ENCODE assay signal across 31 mouse cellular contexts in the genomic region with DNA sequence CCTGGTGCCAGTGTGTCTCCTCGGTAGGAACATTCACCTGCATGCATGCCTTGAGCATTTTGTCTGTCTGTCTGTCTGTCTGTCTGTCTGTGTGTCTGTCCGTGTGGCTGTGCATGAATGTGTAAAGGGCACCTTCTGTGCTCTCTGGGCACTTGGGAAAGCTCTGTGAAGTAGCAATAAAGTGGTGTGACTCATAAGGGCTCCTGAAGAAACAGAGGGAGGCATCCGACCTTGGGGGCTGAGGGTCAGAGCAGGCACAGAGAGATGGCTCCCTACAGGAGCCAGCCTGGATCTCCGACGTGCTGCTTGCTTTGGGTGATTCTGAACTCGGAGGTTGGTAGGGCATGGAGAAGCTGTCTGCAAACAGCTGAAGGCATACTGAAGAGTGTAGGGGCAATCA. TPM values are rescaled to one million over a fixed set of nuclear protein-coding genes. Genes with fewer than 3 reads are reported as not detected.
DNase-seq lines count a peak whose midpoint lies in the region; ATAC-seq and TF ChIP-seq lines count a peak whose summit lies in the region.
"Had no signal": no experiment of that assay in that cellular context is flagged by ENCODE, and none has a peak within 500 bp of the region (broad histone marks: within the 10 kb centered on the region; RNA-seq: fewer than 3 reads in every experiment).

No protein-coding gene starts in this region.

- peak; percentile 40 to 60 for DNase-seq in adrenal gland, adult (ENCODE audit: inconsistent age in 2 of 2, low spot score in 1 of 2)
- no peak for DNase-seq in adrenal gland, postnatal 10 days
- DNase-seq in gastrocnemius, adult 2 months = no peak
- DNase-seq in gastrocnemius, postnatal 25 days = no peak
- no peak for DNase-seq in left cerebral cortex, adult 2 months (ENCODE audit: extremely low spot score in 1 of 2, low spot score in 2 of 2)
- DNase-seq in kidney, adult 8-10 months = no peak
- DNase-seq: cerebellum, adult 11-12 months; cerebellum, adult 9-11 months; embryo, embryonic 11 days; gastrocnemius, postnatal 36 days; heart, adult 2 months; heart, postnatal 10 days; kidney, postnatal 4 days; liver, embryonic 13.5 days; lung, adult 2 months; right cerebral cortex, postnatal 14 days; thymus, adult 18-20 months; thymus, postnatal 25 days had no signal

- no peaks in the 10 kb centered on the region for H3K9me3 ChIP-seq in intestine, postnatal 0 days (ENCODE audit: control insufficient read depth)
- H3K9me3 ChIP-seq: embryonic facial prominence, embryonic 13.5 days; heart, embryonic 13.5 days; limb, embryonic 10.5 days; limb, embryonic 15.5 days; liver, embryonic 13.5 days; megakaryocyte, embryonic 14.5 days; midbrain, embryonic 12.5 days; neural tube, embryonic 13.5 days had no signal

- no peak overlapping the region for H3K9ac ChIP-seq in intestine, postnatal 0 days (ENCODE audit: low read depth, low read length)
- H3K9ac ChIP-seq: embryonic facial prominence, embryonic 13.5 days; heart, embryonic 13.5 days; limb, embryonic 15.5 days; liver, embryonic 13.5 days; midbrain, embryonic 12.5 days; neural tube, embryonic 13.5 days had no signal

- TF ChIP-seq CTCF in gastrocnemius, adult 2 months (IDR thresholded peaks at IDR 0.05) = no peak
- TF ChIP-seq CTCF in bone marrow macrophage, adult 2 months (IDR thresholded peaks at IDR 0.05; ENCODE audit: low read depth, low read length) = no peak
- TF ChIP-seq CTCF in intestine, postnatal 0 days (IDR thresholded peaks at IDR 0.05; ENCODE audit: low read depth) = no peak
- TF ChIP-seq CTCF in left cerebral cortex, adult 2 months (IDR thresholded peaks at IDR 0.05) = no peak

- WGBS in intestine, postnatal 0 days = 48% methylated on average over 6 of the region's 6 CpGs

- no peak overlapping the region for H3K4me2 ChIP-seq in intestine, postnatal 0 days (replicated peaks; ENCODE audit: low read depth)
- H3K4me2 ChIP-seq: embryonic facial prominence, embryonic 13.5 days; heart, embryonic 13.5 days; limb, embryonic 15.5 days; liver, embryonic 13.5 days; midbrain, embryonic 12.5 days; neural tube, embryonic 13.5 days had no signal

- peak overlapping the region; percentile 55 for H3K27ac ChIP-seq in gastrocnemius, adult 2 months
- H3K27ac ChIP-seq in bone marrow macrophage, adult 2 months (ENCODE audit: insufficient read depth, low read depth, low read length) = 0 out of 2 replicates have a peak overlapping the region, but pooled peaks have one; percentile 38
- peak overlapping the region; percentile 28 for H3K27ac ChIP-seq in intestine, postnatal 0 days (ENCODE audit: low read depth, low read length)
- no peak overlapping the region for H3K27ac ChIP-seq in left cerebral cortex, adult 2 months
- H3K27ac ChIP-seq: embryonic facial prominence, embryonic 13.5 days; heart, adult 2 months; heart, embryonic 13.5 days; limb, embryonic 15.5 days; liver, embryonic 13.5 days; midbrain, embryonic 12.5 days; neural tube, embryonic 13.5 days had no signal

- intact Hi-C loops in gastrocnemius, adult 2 months (cut with DNase I) = no loop called here
- intact Hi-C loops in left cerebral cortex, adult 2 months (cut with DNase I) = no loop called here

- no peak overlapping the region for H3K4me3 ChIP-seq in gastrocnemius, adult 2 months
- H3K4me3 ChIP-seq in bone marrow macrophage, adult 2 months (ENCODE audit: insufficient read depth, low read length) = no peak overlapping the region
- H3K4me3 ChIP-seq in intestine, postnatal 0 days (ENCODE audit: low read depth, low read length) = no peak overlapping the region
- no peak overlapping the region for H3K4me3 ChIP-seq in left cerebral cortex, adult 2 months
- H3K4me3 ChIP-seq: embryonic facial prominence, embryonic 13.5 days; heart, adult 2 months; heart, embryonic 13.5 days; limb, embryonic 10.5 days; limb, embryonic 15.5 days; liver, embryonic 13.5 days; megakaryocyte, embryonic 14.5 days; midbrain, embryonic 12.5 days; neural tube, embryonic 13.5 days had no signal

- TF ChIP-seq POLR2A in bone marrow macrophage, adult 2 months (IDR thresholded peaks at IDR 0.05; ENCODE audit: borderline replicate concordance, low read depth, low read length) = no peak

- no peaks in the 10 kb centered on the region for H3K27me3 ChIP-seq in intestine, postnatal 0 days (replicated peaks; ENCODE audit: control insufficient read depth, insufficient read depth, low read length)
- H3K27me3 ChIP-seq: CH12.LX; embryonic facial prominence, embryonic 13.5 days; heart, embryonic 13.5 days; limb, embryonic 15.5 days; liver, embryonic 13.5 days; midbrain, embryonic 12.5 days; neural tube, embryonic 13.5 days had no signal

- 0 out of 2 replicates have a peak, but pooled peaks have one; percentile 11 for ATAC-seq in intestine, postnatal 0 days
- ATAC-seq: activated CD4-positive, CD25-positive, alpha-beta regulatory T cell, adult 4 months; forebrain, embryonic 14.5 days; hindbrain, embryonic 16.5 days had no signal

- 0 out of 2 replicates have a peak, but pooled peaks cover 13% of the 10 kb centered on the region for H3K36me3 ChIP-seq in intestine, postnatal 0 days (ENCODE audit: control insufficient read depth, insufficient read depth)
- H3K36me3 ChIP-seq: embryonic facial prominence, embryonic 13.5 days; limb, embryonic 10.5 days; limb, embryonic 15.5 days; liver, embryonic 13.5 days had no signal

- H3K4me1 ChIP-seq in bone marrow macrophage, adult 2 months (ENCODE audit: control insufficient read depth, insufficient read depth, low read length) = peaks cover 50% of the 10 kb centered on the region
- H3K4me1 ChIP-seq in intestine, postnatal 0 days (replicated peaks; ENCODE audit: control insufficient read depth, insufficient read depth, low read length) = peaks cover 10% of the 10 kb centered on the region; the same call in 1 of the 2 replicates

RNA-seq across cellular contexts. Expression of a gene that starts 21.3 kb away (rescaled TPM):
- 10 to 100 TPM; 11.5 to 16.6 TPM for total RNA-seq in adrenal gland, postnatal 10 days (2021)
- 1 to 10 TPM; 5.4 to 6.7 TPM for total RNA-seq in gastrocnemius, adult 2 months (2021)
- 1 to 10 TPM; 2.6 to 3.0 TPM for total RNA-seq in gastrocnemius, postnatal 25 days (2021)
- 11.1 and 13.8 TPM in 2 replicates for polyA plus RNA-seq in bone marrow macrophage, adult 2 months (2012; ENCODE audit: insufficient read depth, insufficient read length, missing spikeins)
- 15.7 and 16.9 TPM in 2 replicates for polyA plus RNA-seq in intestine, postnatal 0 days (2015; fragmentation: Nextera tagmentation; extraction: Ambion mirVana)
- total RNA-seq in left cerebral cortex, adult 2 months (2021) = 10 to 100 TPM; 40.8 to 42.4 TPM

RNA-seq across cellular contexts. Expression of a gene that starts 49.4 kb away (rescaled TPM):
- total RNA-seq in adrenal gland, postnatal 10 days (2021) = 100 to 1,000 TPM; 331 to 363 TPM
- 100 to 1,000 TPM in 1 of 2 experiments, 10 to 100 TPM in 1; 47.0 to 124 TPM for total RNA-seq in gastrocnemius, adult 2 months (2021)
- total RNA-seq in gastrocnemius, postnatal 25 days (2021) = 100 to 1,000 TPM; 123 to 166 TPM
- polyA plus RNA-seq in bone marrow macrophage, adult 2 months (2012; ENCODE audit: insufficient read depth, insufficient read length, missing spikeins) = 7.2 and 8.5 TPM in 2 replicates
- 199 and 204 TPM in 2 replicates for polyA plus RNA-seq in intestine, postnatal 0 days (2015; fragmentation: Nextera tagmentation; extraction: Ambion mirVana)
- total RNA-seq in left cerebral cortex, adult 2 months (2021) = 10 to 100 TPM; 22.2 TPM
- total RNA-seq: CH12.LX had no signal
- polyA plus RNA-seq: activated CD4-positive, CD25-positive, alpha-beta regulatory T cell, adult 4 months had no signal

Comparison
In these comparisons a context has a peak if more than half of its experiments do, and no peak if none do; other contexts are left out.
1. DNase-seq: peak in adrenal gland, adult (2 of 2); none in adrenal gland, postnatal 10 days (single experiment), gastrocnemius, adult 2 months (single experiment), gastrocnemius, postnatal 25 days (single experiment), left cerebral cortex, adult 2 months (0 of 2) and kidney, adult 8-10 months (0 of 2).